Mouse (Mus musculus): ENCODE results near the gene Hmgb1. TPM values are rescaled to one million over a fixed set of nuclear protein-coding genes. Genes with fewer than 3 reads are reported as not detected.

The Hmgb1 gene
- polyA plus RNA-seq, 1 experiment, result 316 TPM

DNA sequence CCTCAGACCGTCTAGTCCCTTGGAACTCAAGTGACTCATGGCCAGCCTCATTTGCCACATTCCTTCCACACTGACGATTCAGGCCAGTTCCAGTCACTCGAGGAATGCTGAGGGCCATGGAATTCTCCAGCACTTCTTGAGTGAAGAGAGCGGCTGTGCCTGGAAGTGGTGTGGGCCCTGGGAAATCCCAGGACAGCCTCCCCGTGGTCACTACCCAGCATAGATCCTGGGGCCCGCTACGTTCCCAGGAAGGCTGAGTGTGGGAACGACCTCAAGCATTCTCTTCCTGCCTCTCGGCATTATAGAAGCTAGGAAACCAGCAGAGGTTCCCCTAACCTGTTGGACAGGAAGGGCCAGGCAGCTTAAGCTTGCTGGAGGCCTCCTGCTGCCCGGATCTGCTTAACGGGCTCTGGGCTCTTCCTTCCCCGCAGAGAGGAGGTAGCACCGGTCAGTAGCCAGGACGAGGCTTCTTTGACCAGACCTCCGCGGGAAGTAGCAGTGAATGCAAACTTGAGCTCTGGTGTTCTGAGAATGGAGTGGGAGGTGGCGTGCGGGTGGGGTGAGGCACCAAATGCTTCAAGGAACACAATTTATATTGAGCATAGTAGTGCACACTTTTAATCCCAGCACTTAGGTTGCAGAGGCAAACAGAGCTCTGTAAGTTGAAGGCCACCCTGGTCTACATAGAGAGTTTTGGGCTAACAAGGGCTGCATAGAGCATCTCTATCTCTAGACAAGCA lies 105.1 kb downstream of the Hmgb1 start:
- no peak for DNase-seq (ENCODE audit: low read depth)
- no peak for TF ChIP-seq CTCF (IDR thresholded peaks at IDR 0.05; ENCODE audit: borderline replicate concordance, extremely low read depth, insufficient read depth, insufficient read length)
- TF ChIP-seq POLR2A (IDR thresholded peaks at IDR 0.05; ENCODE audit: borderline replicate concordance, extremely low read depth, insufficient read depth, insufficient read length, poor library complexity, severe bottlenecking), result no peak

GRCm38 (mm10) chr5:149077136-149077535 lies 107.2 kb downstream of the Hmgb1 start:
- TF ChIP-seq POLR2A (IDR thresholded peaks at IDR 0.05; ENCODE audit: borderline replicate concordance, extremely low read depth, insufficient read depth, insufficient read length, poor library complexity, severe bottlenecking) (no peak), CTCF (IDR thresholded peaks at IDR 0.05; ENCODE audit: borderline replicate concordance, extremely low read depth, insufficient read depth, insufficient read length) (no peak)
- DNase-seq (ENCODE audit: low read depth), result no peak

GRCm38 (mm10) chr5:149071546-149071945 lies 112.7 kb downstream of the Hmgb1 start:
- TF ChIP-seq CTCF (IDR thresholded peaks at IDR 0.05; ENCODE audit: borderline replicate concordance, extremely low read depth, insufficient read depth, insufficient read length) (no peak; the same call in 1 of the 2 replicates), POLR2A (IDR thresholded peaks at IDR 0.05; ENCODE audit: borderline replicate concordance, extremely low read depth, insufficient read depth, insufficient read length, poor library complexity, severe bottlenecking) (no peak)
- no peak for DNase-seq (ENCODE audit: low read depth)

- TF ChIP-seq POLR2A (IDR thresholded peaks at IDR 0.05; ENCODE audit: borderline replicate concordance, extremely low read depth, insufficient read depth, insufficient read length, poor library complexity, severe bottlenecking), result no peak
- TF ChIP-seq CTCF (IDR thresholded peaks at IDR 0.05; ENCODE audit: borderline replicate concordance, extremely low read depth, insufficient read depth, insufficient read length), result no peak
- no peak for DNase-seq (ENCODE audit: low read depth)
These were observed 115.5 kb downstream of the Hmgb1 start for GRCm38 (mm10) chr5:149068745-149069144.

GRCm38 (mm10) chr5:149068247-149068740 lies 116.0 kb downstream of the Hmgb1 start:
- TF ChIP-seq POLR2A (IDR thresholded peaks at IDR 0.05; ENCODE audit: borderline replicate concordance, extremely low read depth, insufficient read depth, insufficient read length, poor library complexity, severe bottlenecking) (no peak), CTCF (IDR thresholded peaks at IDR 0.05; ENCODE audit: borderline replicate concordance, extremely low read depth, insufficient read depth, insufficient read length) (no peak)
- DNase-seq (ENCODE audit: low read depth), result no peak

GRCm38 (mm10) chr5:149067501-149067961 lies 116.8 kb downstream of the Hmgb1 start:
- DNase-seq (ENCODE audit: low read depth), result no peak
- TF ChIP-seq CTCF (IDR thresholded peaks at IDR 0.05; ENCODE audit: borderline replicate concordance, extremely low read depth, insufficient read depth, insufficient read length), result no peak
- no peak for TF ChIP-seq POLR2A (IDR thresholded peaks at IDR 0.05; ENCODE audit: borderline replicate concordance, extremely low read depth, insufficient read depth, insufficient read length, poor library complexity, severe bottlenecking)

DNA sequence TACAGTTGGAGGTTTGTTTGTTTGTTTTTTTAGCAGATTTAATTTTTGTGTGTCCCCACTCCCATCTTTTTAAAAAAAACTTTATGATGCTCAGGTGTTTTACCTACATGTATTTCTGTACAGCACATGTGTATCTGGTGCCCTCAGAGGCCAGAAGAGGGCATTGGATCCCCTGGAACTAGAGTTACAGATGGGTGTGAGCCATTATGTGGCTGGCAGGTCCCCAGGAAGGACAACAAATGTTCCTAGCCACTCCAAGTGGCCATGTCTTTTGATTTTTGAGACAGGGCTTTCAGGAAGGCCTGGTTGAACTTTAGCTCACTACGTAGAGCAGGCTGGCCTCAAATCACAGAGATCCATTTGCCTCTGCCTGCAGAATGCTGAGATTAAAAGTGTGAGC lies 121.5 kb downstream of the Hmgb1 start:
- TF ChIP-seq CTCF (IDR thresholded peaks at IDR 0.05; ENCODE audit: borderline replicate concordance, extremely low read depth, insufficient read depth, insufficient read length) (no peak), POLR2A (IDR thresholded peaks at IDR 0.05; ENCODE audit: borderline replicate concordance, extremely low read depth, insufficient read depth, insufficient read length, poor library complexity, severe bottlenecking) (no peak)
- no peak for DNase-seq (ENCODE audit: low read depth)

GRCm38 (mm10) chr5:149053352-149054168 lies 130.7 kb downstream of the Hmgb1 start:
- TF ChIP-seq POLR2A (IDR thresholded peaks at IDR 0.05; ENCODE audit: borderline replicate concordance, extremely low read depth, insufficient read depth, insufficient read length, poor library complexity, severe bottlenecking), result no peak
- no peak for TF ChIP-seq CTCF (IDR thresholded peaks at IDR 0.05; ENCODE audit: borderline replicate concordance, extremely low read depth, insufficient read depth, insufficient read length)
- peak; percentile 65 for DNase-seq (ENCODE audit: low read depth)

- TF ChIP-seq CTCF (IDR thresholded peaks at IDR 0.05; ENCODE audit: borderline replicate concordance, extremely low read depth, insufficient read depth, insufficient read length), result no peak
- TF ChIP-seq POLR2A (IDR thresholded peaks at IDR 0.05; ENCODE audit: borderline replicate concordance, extremely low read depth, insufficient read depth, insufficient read length, poor library complexity, severe bottlenecking), result peak; percentile 84; the same call in 1 of the 2 replicates
- DNase-seq (ENCODE audit: low read depth), result peak; percentile 100
These were observed 131.6 kb downstream of the Hmgb1 start for GRCm38 (mm10) chr5:149052421-149053338.

DNA sequence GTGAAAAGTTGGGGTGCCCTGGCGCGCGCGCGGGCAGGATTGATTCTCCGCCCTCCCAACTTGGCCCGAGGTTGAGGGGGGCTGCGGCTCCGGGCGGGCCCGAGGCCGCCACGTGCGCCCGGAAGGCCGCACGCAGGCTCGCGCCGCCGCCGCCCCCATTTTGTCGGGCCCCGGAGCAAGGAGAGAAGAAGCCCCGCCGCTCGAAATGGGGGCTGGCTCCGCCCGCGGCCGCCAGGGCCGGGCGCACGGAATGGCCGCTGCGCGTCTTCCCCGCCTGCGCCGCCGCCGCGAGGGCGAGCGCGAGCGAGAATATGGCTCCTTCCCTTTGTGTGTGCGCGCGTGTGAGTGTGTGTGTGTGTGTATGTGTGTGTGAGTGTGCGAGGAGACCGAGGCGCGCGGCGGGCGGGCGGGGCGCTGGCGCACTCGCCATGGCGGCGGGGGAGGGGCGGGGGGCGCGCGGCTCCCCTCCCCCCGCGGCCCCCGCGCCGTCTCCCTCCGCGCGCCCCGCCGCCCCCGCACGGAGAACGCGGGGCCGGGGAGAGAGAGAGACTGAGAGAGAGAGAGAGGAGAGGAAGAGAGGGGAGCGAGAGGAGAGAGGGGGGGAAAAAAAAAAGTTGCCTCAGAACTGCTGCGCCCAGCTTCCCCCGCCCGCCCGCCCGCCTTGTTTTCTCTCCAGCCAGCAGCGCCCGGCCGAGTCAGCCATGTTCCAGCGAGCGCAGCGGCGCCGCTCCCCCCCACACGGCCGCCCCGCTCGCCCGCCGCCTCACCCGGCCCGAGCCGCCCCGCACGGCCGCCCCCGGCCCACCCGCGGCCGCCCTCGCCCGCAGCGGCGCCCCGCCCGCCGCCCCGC lies 132.5 kb downstream of the Hmgb1 start:
- TF ChIP-seq POLR2A (IDR thresholded peaks at IDR 0.05; ENCODE audit: borderline replicate concordance, extremely low read depth, insufficient read depth, insufficient read length, poor library complexity, severe bottlenecking), result peak; percentile 70
- TF ChIP-seq CTCF (IDR thresholded peaks at IDR 0.05; ENCODE audit: borderline replicate concordance, extremely low read depth, insufficient read depth, insufficient read length), result no peak
- peak; percentile 94 for DNase-seq (ENCODE audit: low read depth)
